10 mouse cellular contexts compared by ENCODE assay signal in genomic region chr3:82145978-82146377, GRCm38 (mm10). TPM values are rescaled to one million over a fixed set of nuclear protein-coding genes. Genes with fewer than 3 reads are reported as not detected.
DNase-seq lines count a peak whose midpoint lies in the region; ATAC-seq and TF ChIP-seq lines count a peak whose summit lies in the region.
"Had no signal": no experiment of that assay in that cellular context is flagged by ENCODE, and none has a peak within 500 bp of the region (broad histone marks: within the 10 kb centered on the region; RNA-seq: fewer than 3 reads in every experiment).

No protein-coding gene starts in this region.

- peak overlapping the region; percentile 75 for H3K4me2 ChIP-seq in liver, embryonic 12.5 days
- no peak overlapping the region for H3K4me2 ChIP-seq in liver, postnatal 0 days (ENCODE audit: low read depth, low read length)
- H3K4me2 ChIP-seq in forebrain, embryonic 15.5 days (replicated peaks): peak overlapping the region; percentile 96
- H3K4me2 ChIP-seq in limb, embryonic 12.5 days: peak overlapping the region; percentile 85
- peak overlapping the region; percentile 31 for H3K4me2 ChIP-seq in stomach, embryonic 14.5 days (replicated peaks; ENCODE audit: low read depth, low read length)

- H3K4me3 ChIP-seq in liver, embryonic 12.5 days: no peak overlapping the region
- no peak overlapping the region for H3K4me3 ChIP-seq in liver, postnatal 0 days (ENCODE audit: low read depth, low read length)
- H3K4me3 ChIP-seq in forebrain, embryonic 15.5 days: peak overlapping the region; percentile 63
- peak overlapping the region; percentile 50; the same call in 1 of the 2 replicates for H3K4me3 ChIP-seq in limb, embryonic 12.5 days (replicated peaks)
- peak overlapping the region; percentile 60 for H3K4me3 ChIP-seq in stomach, embryonic 14.5 days (ENCODE audit: low read depth, low read length)

- H3K9me3 ChIP-seq in liver, embryonic 12.5 days (replicated peaks): no peaks in the 10 kb centered on the region
- no peaks in the 10 kb centered on the region for H3K9me3 ChIP-seq in liver, postnatal 0 days (ENCODE audit: low read length)
- H3K9me3 ChIP-seq in forebrain, embryonic 15.5 days: no peaks in the 10 kb centered on the region
- no peaks in the 10 kb centered on the region for H3K9me3 ChIP-seq in limb, embryonic 12.5 days
- H3K9me3 ChIP-seq in stomach, embryonic 14.5 days (ENCODE audit: control insufficient read depth, low read depth, low read length): no peaks in the 10 kb centered on the region

- no peak overlapping the region for H3K9ac ChIP-seq in liver, embryonic 12.5 days
- no peak overlapping the region for H3K9ac ChIP-seq in liver, postnatal 0 days (replicated peaks)
- no peak overlapping the region for H3K9ac ChIP-seq in forebrain, embryonic 15.5 days (replicated peaks)
- H3K9ac ChIP-seq in limb, embryonic 12.5 days (replicated peaks): no peak overlapping the region
- H3K9ac ChIP-seq in stomach, embryonic 14.5 days (replicated peaks; ENCODE audit: low read depth, low read length): no peak overlapping the region
- H3K9ac ChIP-seq: liver, embryonic 14.5 days had no signal

- H3K4me1 ChIP-seq in liver, embryonic 12.5 days: peaks cover 13% of the 10 kb centered on the region
- no peaks in the 10 kb centered on the region for H3K4me1 ChIP-seq in liver, postnatal 0 days (ENCODE audit: insufficient read depth)
- peaks cover 12% of the 10 kb centered on the region for H3K4me1 ChIP-seq in forebrain, embryonic 15.5 days
- peaks cover 11% of the 10 kb centered on the region; the same call in 1 of the 2 replicates for H3K4me1 ChIP-seq in limb, embryonic 12.5 days (replicated peaks)
- H3K4me1 ChIP-seq in stomach, embryonic 14.5 days (ENCODE audit: control insufficient read depth, insufficient read depth, low read length): peaks cover 8% of the 10 kb centered on the region; the same call in 1 of the 2 replicates

- no peaks in the 10 kb centered on the region; the same call in 1 of the 2 replicates for H3K27me3 ChIP-seq in liver, embryonic 12.5 days (replicated peaks)
- 0 out of 2 replicates have a peak, but pooled peaks cover 3% of the 10 kb centered on the region for H3K27me3 ChIP-seq in liver, postnatal 0 days (ENCODE audit: insufficient read depth, low read length)
- no peaks in the 10 kb centered on the region for H3K27me3 ChIP-seq in forebrain, embryonic 15.5 days
- peaks cover 28% of the 10 kb centered on the region for H3K27me3 ChIP-seq in limb, embryonic 12.5 days
- H3K27me3 ChIP-seq in stomach, embryonic 14.5 days (ENCODE audit: control insufficient read depth, insufficient read depth, low read length): no peaks in the 10 kb centered on the region

- no peaks in the 10 kb centered on the region for H3K36me3 ChIP-seq in liver, embryonic 12.5 days
- no peaks in the 10 kb centered on the region for H3K36me3 ChIP-seq in liver, postnatal 0 days (replicated peaks; ENCODE audit: insufficient read depth, low read length)
- H3K36me3 ChIP-seq in forebrain, embryonic 15.5 days: no peaks in the 10 kb centered on the region
- no peaks in the 10 kb centered on the region for H3K36me3 ChIP-seq in limb, embryonic 12.5 days
- H3K36me3 ChIP-seq in stomach, embryonic 14.5 days (ENCODE audit: control insufficient read depth, insufficient read depth, low read length): no peaks in the 10 kb centered on the region

- no peak overlapping the region for H3K27ac ChIP-seq in liver, embryonic 12.5 days
- no peak overlapping the region for H3K27ac ChIP-seq in liver, postnatal 0 days (ENCODE audit: low read depth)
- H3K27ac ChIP-seq in forebrain, embryonic 15.5 days (replicated peaks): no peak overlapping the region
- H3K27ac ChIP-seq in limb, embryonic 12.5 days: no peak overlapping the region
- no peak overlapping the region for H3K27ac ChIP-seq in stomach, embryonic 14.5 days (ENCODE audit: low read length)
- H3K27ac ChIP-seq: liver, embryonic 14.5 days had no signal

- no peak for TF ChIP-seq CTCF in liver, postnatal 0 days (IDR thresholded peaks at IDR 0.05; ENCODE audit: low read depth)

- TF ChIP-seq EP300 in liver, postnatal 0 days (IDR thresholded peaks at IDR 0.05; ENCODE audit: low read depth): no peak

- no peak for ATAC-seq in liver, embryonic 12.5 days
- ATAC-seq in liver, postnatal 0 days: no peak
- ATAC-seq in forebrain, embryonic 15.5 days (replicated peaks): no peak
- no peak for ATAC-seq in limb, embryonic 12.5 days (ENCODE audit: insufficient number of reproducible peaks, insufficient read depth, low FRiP score, low TSS enrichment, low read depth)
- no peak for ATAC-seq in stomach, embryonic 14.5 days (ENCODE audit: insufficient number of reproducible peaks, insufficient read depth, low FRiP score, low read depth)

- DNase-seq in liver, postnatal 0 days: no peak
- DNase-seq in adrenal gland, adult 2 months: no peak
- DNase-seq in adrenal gland, postnatal 36 days: no peak

RNA-seq across cellular contexts. Expression of gene Gucy1a1, which starts 0.4 kb away (rescaled TPM):
- 9.8 TPM in 2 replicates for polyA plus RNA-seq in liver, embryonic 12.5 days (2016; fragmentation: Nextera tagmentation; extraction: Ambion mirVana)
- polyA plus RNA-seq in liver, postnatal 0 days (2015; fragmentation: Nextera tagmentation; extraction: Ambion mirVana): 6.4 and 8.2 TPM in 2 replicates
- 42.4 and 51.8 TPM in 2 replicates for polyA plus RNA-seq in forebrain, embryonic 15.5 days (2015; fragmentation: Nextera tagmentation; extraction: Ambion mirVana)
- 2.9 and 3.0 TPM in 2 replicates for polyA plus RNA-seq in limb, embryonic 12.5 days (2016; fragmentation: Nextera tagmentation; extraction: Ambion mirVana)
- polyA plus RNA-seq in stomach, embryonic 14.5 days (2014; fragmentation: Nextera tagmentation; extraction: Ambion mirVana): 80.3 and 84.0 TPM in 2 replicates
- 10 to 100 TPM; 22.4 to 32.3 TPM for total RNA-seq in adrenal gland, adult 2 months (2021)
- polyA plus RNA-seq in adrenal gland, adult 2 months (2012; rRNA removed): 5.3 and 7.9 TPM in 2 replicates
- 10 to 100 TPM; 20.7 to 22.7 TPM for total RNA-seq in adrenal gland, postnatal 36 days (2021)
- total RNA-seq: MEL had no signal
- polyA plus RNA-seq: erythroblast, embryonic 14.5 days had no signal

Comparison
In these comparisons a context has a peak if more than half of its experiments do, and no peak if none do; other contexts are left out.
1. H3K4me3 ChIP-seq: peak in forebrain, embryonic 15.5 days (single experiment), limb, embryonic 12.5 days (single experiment) and stomach, embryonic 14.5 days (single experiment); none in liver, embryonic 12.5 days (single experiment) and liver, postnatal 0 days (single experiment).